Mouse (Mus musculus) neural tube, embryonic 12.5 days (tissue): ENCODE data around the gene Gm2115. TPM values are rescaled to one million over a fixed set of nuclear protein-coding genes. Genes with fewer than 3 reads are reported as not detected.

Experiments
- ATAC-seq: fragments of 200-750 bp; cut with Nextera tagmentation; 2 replicates; pipeline ENCODE4 v1.8.0; 2017; ENCODE audit warnings: low read depth, mild to moderate bottlenecking, moderate TSS enrichment, moderate library complexity; ENCODE audit not compliant: low FRiP score
- H3K27ac ChIP-seq: fragments of 300-500 bp; sonication (generic); 2 replicates; pipeline ENCODE4 v1.5.1; 2016
- H3K27me3 ChIP-seq: fragments of 300-500 bp; sonication (generic); replicated peaks from 2 replicates; pipeline ENCODE4 v1.6.1; 2016; ENCODE audit warnings: mild to moderate bottlenecking
- H3K36me3 ChIP-seq: fragments of 300-500 bp; sonication (generic); 2 replicates; pipeline ENCODE4 v1.6.1; 2016; ENCODE audit warnings: mild to moderate bottlenecking
- H3K4me1 ChIP-seq: fragments of 300-500 bp; sonication (generic); 2 replicates; pipeline ENCODE4 v1.6.1; 2016
- H3K4me2 ChIP-seq: fragments of 300-500 bp; sonication (generic); replicated peaks from 2 replicates; pipeline ENCODE4 v1.6.1; 2016; ENCODE audit warnings: mild to moderate bottlenecking
- H3K4me3 ChIP-seq: fragments of 300-500 bp; sonication (generic); 2 replicates; pipeline ENCODE4 v1.5.1; 2016
- H3K9ac ChIP-seq: fragments of 300-500 bp; sonication (generic); 2 replicates; pipeline ENCODE4 v1.6.1; 2016; ENCODE audit warnings: mild to moderate bottlenecking
- H3K9me3 ChIP-seq: fragments of 300-500 bp; sonication (generic); 2 replicates; pipeline ENCODE4 v1.6.1; 2016; ENCODE audit warnings: mild to moderate bottlenecking
- WGBS: fragments of 180-500 bp; shearing (Covaris S2); methylation state at CpG from one replicate; pipeline ENCODE4 v1.1.7; 2016; 5-methylcytosine and 5-hydroxymethylcytosine counted together
- polyA plus RNA-seq: library from polyadenylated mRNA; unstranded; fragments of >200 nt; fragmentation: Nextera tagmentation; extraction: Ambion mirVana; gene quantifications from 2 replicates; pipeline ENCODE4 v1.2.1, GENCODE M21; 2016

Gm2115 gene
- polyA plus RNA-seq, 1 experiment from 2014 or later, result 0.38 TPM

DNA sequence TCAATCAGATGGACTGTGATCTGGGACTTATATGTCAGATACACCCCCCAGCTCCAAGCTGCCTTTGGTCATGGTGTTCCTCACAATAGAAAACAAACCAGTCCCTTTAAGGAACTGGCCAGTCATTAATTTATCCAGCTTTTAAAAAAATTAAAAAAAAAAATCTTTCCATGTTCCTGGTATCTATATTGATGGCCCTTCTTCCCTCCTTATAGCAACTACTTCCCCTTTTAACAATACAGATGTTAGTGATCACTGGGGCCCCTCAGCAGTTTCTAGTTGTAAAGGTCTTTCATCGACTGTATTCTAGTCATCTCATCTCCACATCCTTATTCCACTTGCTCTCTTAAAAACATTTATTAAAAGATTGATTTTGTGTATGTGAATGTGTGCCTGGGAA lies 82.9 kb downstream of the Gm2115 start:
- Histone ChIP-seq H3K4me3 (no peak overlapping the region), H3K27me3 (no peaks in the 10 kb centered on the region), H3K27ac (no peak overlapping the region), H3K9me3 (no peaks in the 10 kb centered on the region), H3K9ac (no peak overlapping the region), H3K4me2 (no peak overlapping the region), H3K4me1 (no peaks in the 10 kb centered on the region), H3K36me3 (no peaks in the 10 kb centered on the region)
- ATAC-seq, result no peak
- WGBS, result 96% methylated on average over 1 of the region's 1 CpGs

DNA sequence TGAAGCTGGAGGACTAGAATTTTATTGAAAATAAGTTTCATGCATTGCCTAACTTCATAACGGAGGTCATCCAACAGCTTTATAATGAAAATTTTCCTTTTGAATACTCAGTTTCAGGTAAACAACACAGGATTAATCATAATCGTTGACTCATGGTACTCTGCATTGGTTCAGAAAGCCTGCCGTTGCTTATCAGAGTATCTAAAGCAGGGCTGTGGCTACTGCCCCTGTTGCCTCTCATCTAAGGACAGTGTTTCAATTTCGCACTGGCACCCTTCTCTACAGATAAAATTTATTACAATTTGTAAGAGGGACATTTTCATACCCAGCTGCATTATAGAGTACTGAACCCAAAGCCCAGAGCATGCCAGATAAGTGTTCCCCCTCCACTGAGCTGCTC lies 83.7 kb downstream of the Gm2115 start:
- H3K4me2 ChIP-seq, result no peak overlapping the region
- H3K9ac ChIP-seq, result no peak overlapping the region
- H3K9me3 ChIP-seq, result no peaks in the 10 kb centered on the region
- H3K4me3 ChIP-seq, result no peak overlapping the region
- 89% methylated on average over 4 of the region's 4 CpGs for WGBS
- H3K4me1 ChIP-seq, result no peaks in the 10 kb centered on the region
- no peak for ATAC-seq
- H3K27ac ChIP-seq, result no peak overlapping the region
- H3K36me3 ChIP-seq, result peaks cover 6% of the 10 kb centered on the region; the same call in 1 of the 2 replicates
- H3K27me3 ChIP-seq, result no peaks in the 10 kb centered on the region

DNA sequence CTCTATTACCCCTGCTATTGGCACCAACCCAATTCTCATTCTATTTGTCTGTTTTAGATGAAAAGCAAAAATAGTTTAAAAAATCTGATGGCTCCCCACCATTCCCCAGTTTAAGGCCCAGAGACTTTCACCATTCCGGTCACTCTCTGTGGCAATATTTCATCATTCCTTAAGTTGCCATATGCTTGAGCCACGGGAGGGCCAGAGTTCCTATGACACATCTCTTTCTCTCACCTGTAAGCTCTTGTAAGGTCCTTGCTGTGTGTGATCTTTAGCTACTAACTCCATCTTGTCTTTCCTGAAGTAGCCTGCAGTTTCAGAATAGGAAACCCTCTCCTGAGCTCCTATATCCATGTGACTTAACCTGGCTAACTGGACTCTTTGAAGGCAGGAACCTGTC lies 90.2 kb downstream of the Gm2115 start:
- ATAC-seq, result no peak
- Histone ChIP-seq H3K27me3 (no peaks in the 10 kb centered on the region), H3K4me1 (no peaks in the 10 kb centered on the region), H3K27ac (no peak overlapping the region), H3K4me3 (no peak overlapping the region), H3K36me3 (peaks cover 13% of the 10 kb centered on the region; the same call in 1 of the 2 replicates), H3K9ac (no peak overlapping the region), H3K9me3 (no peaks in the 10 kb centered on the region), H3K4me2 (no peak overlapping the region)
- WGBS, result 90% methylated on average over 2 of the region's 2 CpGs

DNA sequence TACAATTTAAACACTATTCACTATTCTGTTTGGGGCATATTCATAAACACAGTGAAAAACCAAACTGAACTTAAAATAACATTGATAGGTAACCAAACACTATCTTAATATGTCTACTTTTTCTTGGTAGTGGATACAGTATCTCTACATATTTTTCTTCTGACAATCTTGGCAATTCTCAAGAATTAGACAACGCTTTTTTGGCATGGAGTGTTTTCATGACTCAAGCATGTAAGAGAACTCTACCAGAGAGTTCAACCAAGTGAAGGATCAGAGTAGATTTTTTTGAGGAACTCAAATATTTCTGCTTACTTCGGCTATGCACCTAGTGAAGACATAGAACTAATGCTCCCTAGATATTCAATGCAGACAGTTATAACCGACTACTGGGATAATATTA lies 92.2 kb downstream of the Gm2115 start:
- no peak for ATAC-seq
- Histone ChIP-seq H3K4me1 (no peaks in the 10 kb centered on the region), H3K36me3 (peaks cover 19% of the 10 kb centered on the region), H3K9me3 (no peaks in the 10 kb centered on the region), H3K4me3 (no peak overlapping the region), H3K27ac (no peak overlapping the region), H3K4me2 (no peak overlapping the region), H3K27me3 (no peaks in the 10 kb centered on the region), H3K9ac (no peak overlapping the region)
- WGBS, result 96% methylated on average over 3 of the region's 3 CpGs

DNA sequence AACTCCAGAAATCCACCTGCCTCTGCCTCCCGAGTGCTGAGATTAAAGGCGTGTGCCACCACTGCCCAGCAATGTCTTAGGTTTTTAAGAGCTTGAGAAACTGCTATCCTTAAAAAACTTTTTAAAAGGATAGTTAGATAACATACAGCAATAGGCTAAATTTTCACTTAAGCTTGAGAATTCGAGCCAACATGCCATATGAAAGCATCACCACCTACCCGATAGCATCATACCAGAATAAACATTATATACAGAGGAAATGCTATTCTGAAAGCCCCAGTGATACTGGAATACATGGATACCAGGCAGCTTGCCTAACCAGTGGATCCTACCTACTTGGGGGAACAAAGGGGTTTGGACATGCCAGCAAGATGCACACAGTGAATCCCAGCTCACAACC lies 95.0 kb downstream of the Gm2115 start:
- Histone ChIP-seq H3K4me3 (no peak overlapping the region), H3K9ac (no peak overlapping the region), H3K36me3 (peaks cover 13% of the 10 kb centered on the region), H3K4me1 (no peaks in the 10 kb centered on the region), H3K27ac (no peak overlapping the region), H3K4me2 (no peak overlapping the region), H3K9me3 (no peaks in the 10 kb centered on the region), H3K27me3 (no peaks in the 10 kb centered on the region)
- ATAC-seq, result no peak
- 98% methylated on average over 4 of the region's 4 CpGs for WGBS

DNA sequence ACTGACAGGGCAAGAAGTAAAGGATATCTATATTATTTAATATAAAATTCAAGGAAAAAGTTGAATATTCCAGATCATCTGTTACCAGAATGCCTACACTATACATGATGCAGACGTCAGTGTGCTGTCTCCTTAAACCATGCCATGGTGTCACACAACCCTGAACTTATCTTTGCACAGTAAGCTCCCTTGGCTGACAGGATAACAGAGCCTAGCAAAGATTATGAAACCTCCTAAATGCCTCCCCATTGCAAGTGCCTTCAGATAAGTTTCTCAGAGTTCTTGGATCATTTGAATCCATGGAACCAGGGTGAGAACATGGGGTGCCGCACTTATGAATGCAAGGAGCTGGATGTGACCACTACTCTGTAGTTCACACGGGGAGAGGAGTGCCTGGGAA lies 103.1 kb downstream of the Gm2115 start:
- no peaks in the 10 kb centered on the region for H3K9me3 ChIP-seq
- no peak for ATAC-seq

More for the DNA sequence above, 103.1 kb downstream of the Gm2115 start:
- Histone ChIP-seq H3K27me3 (no peaks in the 10 kb centered on the region), H3K27ac (no peak overlapping the region), H3K36me3 (peaks cover 22% of the 10 kb centered on the region), H3K4me3 (no peak overlapping the region), H3K4me1 (no peaks in the 10 kb centered on the region), H3K9ac (no peak overlapping the region), H3K4me2 (no peak overlapping the region)
- 89% methylated on average over 3 of the region's 3 CpGs for WGBS

Other genes with a start within 250 kb of the Gm2115 start
- gene Arnt2, start 118.8 kb upstream of the Gm2115 start, polyA plus RNA-seq, result 42.9 and 49.8 TPM in 2 replicates
- 2.8 and 4.2 TPM in 2 replicates for gene Fah, start 77.8 kb downstream of the Gm2115 start, polyA plus RNA-seq
- 200 and 224 TPM in 2 replicates for gene Zfand6, start 161.0 kb downstream of the Gm2115 start, polyA plus RNA-seq